ENCODE assay signal across 8 mouse cellular contexts in the genomic region with DNA sequence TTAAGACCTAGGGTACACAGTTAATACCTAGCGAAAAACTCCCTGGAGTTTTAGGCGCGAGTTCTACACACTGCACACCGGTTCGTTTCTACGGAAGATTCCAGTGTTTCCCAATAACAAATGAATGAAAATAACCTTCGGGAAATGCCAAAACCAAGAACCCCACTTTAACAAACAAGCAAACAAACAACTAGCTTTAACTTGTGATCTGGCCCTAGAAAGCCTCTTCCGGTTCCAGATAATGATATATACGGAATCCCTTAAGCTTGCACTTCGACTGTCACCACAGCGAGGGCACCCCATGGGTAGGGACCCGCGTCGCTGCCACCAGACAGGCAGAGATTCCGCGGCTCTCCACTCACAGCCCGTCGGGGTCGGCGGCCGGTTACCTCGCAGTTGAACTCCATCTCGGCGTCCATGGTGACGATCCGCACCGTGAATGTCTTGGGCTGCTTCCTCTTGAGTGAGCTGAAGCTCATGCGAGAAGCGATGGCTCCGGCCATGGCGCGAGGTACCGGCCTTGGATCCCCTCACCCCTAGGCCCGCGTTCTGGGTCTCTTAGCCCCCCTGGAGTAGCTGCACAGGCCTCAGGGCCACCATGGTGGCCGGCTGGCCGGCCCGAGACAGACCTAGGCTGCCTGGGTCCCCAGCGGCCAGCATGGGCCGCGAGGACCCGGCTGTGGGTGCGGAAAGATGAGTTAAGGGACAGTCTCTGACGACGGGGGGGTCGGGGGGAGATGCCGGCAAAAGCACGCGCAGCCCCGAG. TPM values are rescaled to one million over a fixed set of nuclear protein-coding genes. Genes with fewer than 3 reads are reported as not detected.
A peak's percentile ranks its signal among the peaks of the same experiment; 100 is the strongest.
DNase-seq lines count a peak whose midpoint lies in the region; ATAC-seq and TF ChIP-seq lines count a peak whose summit lies in the region.

No protein-coding gene starts in this region.

- ATAC-seq in cerebellum, adult (ENCODE audit: insufficient number of reproducible peaks, low FRiP score, low TSS enrichment) = no peak; the same call in 1 of the 2 replicates
- peak; percentile 13; the same call in 1 of the 2 replicates for ATAC-seq in frontal cortex, adult (ENCODE audit: low TSS enrichment)
- peak; percentile 64; the same call in 1 of the 2 replicates for ATAC-seq in hindbrain, postnatal 0 days
- ATAC-seq in limb, embryonic 11.5 days (ENCODE audit: insufficient number of reproducible peaks, low FRiP score, low TSS enrichment, low read depth) = peak; percentile 51

- peak overlapping the region; percentile 93 for H3K9ac ChIP-seq in hindbrain, postnatal 0 days (replicated peaks; ENCODE audit: low read length)
- peak overlapping the region; percentile 94 for H3K9ac ChIP-seq in limb, embryonic 11.5 days (ENCODE audit: low read length)

- H3K27ac ChIP-seq in hindbrain, postnatal 0 days = peak overlapping the region; percentile 80
- 0 out of 2 replicates have a peak overlapping the region, but pooled peaks have one; percentile 53 for H3K27ac ChIP-seq in limb, embryonic 11.5 days (replicated peaks; ENCODE audit: low read depth, low read length)
- peak overlapping the region; percentile 97 for H3K27ac ChIP-seq in midbrain, embryonic 10.5 days (replicated peaks)
- H3K27ac ChIP-seq in spleen, adult 2 months (ENCODE audit: insufficient read depth, low read length) = peak overlapping the region; percentile 82

- peak; percentile 36 to 53 for DNase-seq in cerebellum, adult 18-20 months
- DNase-seq in c-Kit-positive CD71-positive TER-119-negative erythroid progenitor cells, embryonic 14.5 days (ENCODE audit: low read depth) = peak; percentile 50
- peak; percentile 42 for DNase-seq in hindbrain, postnatal 0 days (ENCODE audit: low spot score)
- DNase-seq in limb, embryonic 11.5 days (ENCODE audit: low spot score) = peak; percentile 61
- no peak for DNase-seq in midbrain, embryonic 10.5 days (ENCODE audit: low spot score)
- peak; percentile 11 to 38 for DNase-seq in spleen, adult 2 months (ENCODE audit: low read depth in 1 of 2, low spot score in 2 of 2)

- no peak for TF ChIP-seq CTCF in hindbrain, postnatal 0 days (IDR thresholded peaks at IDR 0.05; ENCODE audit: low read depth)
- TF ChIP-seq CTCF in spleen, adult 2 months (IDR thresholded peaks at IDR 0.05; ENCODE audit: extremely low read depth, insufficient read depth, insufficient read length, insufficient replicate concordance) = no peak

- H3K27me3 ChIP-seq in hindbrain, postnatal 0 days (ENCODE audit: insufficient read depth, low read length) = no peaks in the 10 kb centered on the region
- H3K27me3 ChIP-seq in limb, embryonic 11.5 days (ENCODE audit: control insufficient read depth, insufficient read depth, low read length) = no peaks in the 10 kb centered on the region
- no peaks in the 10 kb centered on the region for H3K27me3 ChIP-seq in midbrain, embryonic 10.5 days (ENCODE audit: low read depth, poor library complexity, severe bottlenecking)
- H3K27me3 ChIP-seq in spleen, adult 2 months (ENCODE audit: control insufficient read depth, insufficient read depth, low read length) = no peaks in the 10 kb centered on the region

- peak overlapping the region; percentile 75 for H3K4me2 ChIP-seq in hindbrain, postnatal 0 days (ENCODE audit: low read depth, low read length)
- peak overlapping the region; percentile 66 for H3K4me2 ChIP-seq in limb, embryonic 11.5 days (ENCODE audit: low read depth, severe bottlenecking)

- peaks cover 5% of the 10 kb centered on the region; the same call in 1 of the 2 replicates for H3K4me1 ChIP-seq in hindbrain, postnatal 0 days (ENCODE audit: insufficient read depth, low read length)
- no peaks in the 10 kb centered on the region for H3K4me1 ChIP-seq in limb, embryonic 11.5 days (ENCODE audit: control insufficient read depth, insufficient read depth, low read length)
- H3K4me1 ChIP-seq in midbrain, embryonic 10.5 days = peaks cover 24% of the 10 kb centered on the region
- 0 out of 2 replicates have a peak, but pooled peaks cover 3% of the 10 kb centered on the region for H3K4me1 ChIP-seq in spleen, adult 2 months (ENCODE audit: control insufficient read depth, insufficient read depth, insufficient read length)

- H3K36me3 ChIP-seq in hindbrain, postnatal 0 days (ENCODE audit: insufficient read depth, low read length) = no peaks in the 10 kb centered on the region
- H3K36me3 ChIP-seq in limb, embryonic 11.5 days (ENCODE audit: control insufficient read depth, insufficient read depth, low read length) = no peaks in the 10 kb centered on the region
- H3K36me3 ChIP-seq in midbrain, embryonic 10.5 days = no peaks in the 10 kb centered on the region
- no peaks in the 10 kb centered on the region for H3K36me3 ChIP-seq in spleen, adult 2 months (ENCODE audit: control insufficient read depth, insufficient read depth, low read length)

- no peak for TF ChIP-seq POLR2A in spleen, adult 2 months (IDR thresholded peaks at IDR 0.05; ENCODE audit: low read depth, low read length)

- WGBS in hindbrain, postnatal 0 days = under 1% methylated on average over 50 of the region's 50 CpGs
- WGBS in limb, embryonic 11.5 days = under 1% methylated on average over 50 of the region's 50 CpGs
- WGBS in midbrain, embryonic 10.5 days = under 1% methylated on average over 50 of the region's 50 CpGs
- 1% methylated on average over 50 of the region's 50 CpGs for WGBS in spleen, adult 2 months

- no peaks in the 10 kb centered on the region for H3K9me3 ChIP-seq in hindbrain, postnatal 0 days (ENCODE audit: low read length)
- no peaks in the 10 kb centered on the region for H3K9me3 ChIP-seq in limb, embryonic 11.5 days (ENCODE audit: control insufficient read depth, low read length)
- H3K9me3 ChIP-seq in midbrain, embryonic 10.5 days (replicated peaks) = no peaks in the 10 kb centered on the region

- H3K4me3 ChIP-seq in hindbrain, postnatal 0 days (ENCODE audit: low read length) = peak overlapping the region; percentile 93
- peak overlapping the region; percentile 95 for H3K4me3 ChIP-seq in limb, embryonic 11.5 days (ENCODE audit: low read depth, low read length)
- H3K4me3 ChIP-seq in midbrain, embryonic 10.5 days = peak overlapping the region; percentile 98
- H3K4me3 ChIP-seq in spleen, adult 2 months (ENCODE audit: extremely low read depth, insufficient read depth, insufficient read length) = peak overlapping the region; percentile 86

RNA-seq across cellular contexts. Expression of a gene that starts 0.7 kb away (rescaled TPM):
- 93.1 and 97.6 TPM in 2 replicates for total RNA-seq in hindbrain, postnatal 0 days (2014; rRNA removed)
- 55.5 and 57.4 TPM in 2 replicates for polyA plus RNA-seq in hindbrain, postnatal 0 days (2015; fragmentation: Nextera tagmentation; extraction: Ambion mirVana)
- 47.6 and 51.2 TPM in 2 replicates for polyA plus RNA-seq in limb, embryonic 11.5 days (2014; fragmentation: Nextera tagmentation; extraction: Ambion mirVana)
- polyA plus RNA-seq in midbrain, embryonic 10.5 days (2016; fragmentation: Nextera tagmentation; extraction: Ambion mirVana) = 55.5 and 65.1 TPM in 2 replicates
- polyA plus RNA-seq in spleen, adult 2 months (2012; rRNA removed) = 21.3 and 25.3 TPM in 2 replicates

RNA-seq across cellular contexts. Expression of a gene that starts 25.1 kb away (rescaled TPM):
- 118 and 140 TPM in 2 replicates for total RNA-seq in hindbrain, postnatal 0 days (2014; rRNA removed)
- 114 and 116 TPM in 2 replicates for polyA plus RNA-seq in hindbrain, postnatal 0 days (2015; fragmentation: Nextera tagmentation; extraction: Ambion mirVana)
- 76.8 and 80.2 TPM in 2 replicates for polyA plus RNA-seq in limb, embryonic 11.5 days (2014; fragmentation: Nextera tagmentation; extraction: Ambion mirVana)
- polyA plus RNA-seq in midbrain, embryonic 10.5 days (2016; fragmentation: Nextera tagmentation; extraction: Ambion mirVana) = 70.8 and 81.2 TPM in 2 replicates
- 12.0 and 21.0 TPM in 2 replicates for polyA plus RNA-seq in spleen, adult 2 months (2012; rRNA removed)

RNA-seq across cellular contexts. Expression of a gene that starts 46.5 kb away (rescaled TPM):
- total RNA-seq in hindbrain, postnatal 0 days (2014; rRNA removed) = 30.3 and 37.8 TPM in 2 replicates
- polyA plus RNA-seq in hindbrain, postnatal 0 days (2015; fragmentation: Nextera tagmentation; extraction: Ambion mirVana) = 36.5 and 38.1 TPM in 2 replicates
- polyA plus RNA-seq in limb, embryonic 11.5 days (2014; fragmentation: Nextera tagmentation; extraction: Ambion mirVana) = 48.8 and 50.6 TPM in 2 replicates
- polyA plus RNA-seq in midbrain, embryonic 10.5 days (2016; fragmentation: Nextera tagmentation; extraction: Ambion mirVana) = 54.9 and 57.9 TPM in 2 replicates
- polyA plus RNA-seq in spleen, adult 2 months (2012; rRNA removed) = 12.9 and 13.8 TPM in 2 replicates
